Mouse (Mus musculus): ENCODE measurements at regions not wholly inside any gene's neighbourhood (a gene's known extent, or its start where the extent isn't known, plus 50 kb on each side); places are given as distances from the start of the nearest gene placed in this dataset.

DNA sequence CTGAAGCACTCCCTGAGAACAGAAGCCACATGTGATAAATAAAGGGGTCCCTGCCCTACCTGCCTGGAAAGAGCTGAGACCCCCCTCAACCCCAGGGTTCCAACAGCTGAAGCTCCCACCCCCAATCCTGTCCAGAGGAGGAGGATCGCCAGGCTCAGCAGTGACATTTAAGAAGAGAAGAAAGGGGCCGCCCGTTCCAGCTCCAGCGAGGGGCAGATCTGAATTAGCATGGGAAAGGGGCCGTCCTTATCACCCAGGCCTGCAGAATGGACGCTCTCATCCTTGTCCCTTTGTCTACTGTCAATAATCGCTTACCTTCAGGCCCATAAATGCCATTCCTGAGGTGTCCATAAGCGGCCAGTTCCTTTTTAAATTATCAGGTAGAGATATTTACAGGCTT lies 92.0 kb downstream of the Fam53a start:
- Histone ChIP-seq H3K4me3 (ENCODE audit: insufficient read depth in 1 of 2, low read depth in 1 of 2, low read length in 2 of 2, poor library complexity in 1 of 2, severe bottlenecking in 1 of 2) (peak overlapping the region in 1 of 2 experiments; percentile 9; a peak in 1 of 4 replicates), H3K9ac (ENCODE audit: insufficient read depth, low read depth, low read length, poor library complexity, severe bottlenecking) (peak overlapping the region; percentile 56; the same call in 1 of the 2 replicates), H3K9me3 (ENCODE audit: control insufficient read depth, insufficient read depth, low read depth, low read length) (no peaks in the 10 kb centered on the region), H3K36me3 (ENCODE audit: control insufficient read depth, insufficient read depth, low read length, poor library complexity, severe bottlenecking) (0 out of 2 replicates have a peak, but pooled peaks cover 2% of the 10 kb centered on the region), H3K27ac (ENCODE audit: insufficient read depth, low read depth, low read length, poor library complexity, severe bottlenecking) (no peak overlapping the region), H3K4me1 (ENCODE audit: control insufficient read depth in 2 of 2, insufficient read depth in 2 of 2, low read length in 2 of 2, poor library complexity in 1 of 2) (peaks cover 4 to 43% of the 10 kb centered on the region in 2 experiments)
- no peak for DNase-seq (ENCODE audit: low read depth, low spot score)
- no peak for TF ChIP-seq CHD2 (IDR thresholded peaks at IDR 0.05; ENCODE audit: low read depth, low read length)
- TF ChIP-seq HCFC1 (IDR thresholded peaks at IDR 0.05; ENCODE audit: borderline replicate concordance, insufficient read depth, low read length), result no peak
- TF ChIP-seq ZNF384 (IDR thresholded peaks at IDR 0.05; ENCODE audit: low read depth, low read length), result no peak
- no peak for TF ChIP-seq ZC3H11A (IDR thresholded peaks at IDR 0.05; ENCODE audit: borderline replicate concordance, low read depth, low read length)
- TF ChIP-seq MAFK (IDR thresholded peaks at IDR 0.05; ENCODE audit: insufficient read depth, low read depth, low read length), result no peak
- in situ Hi-C loops (cut with MboI; ENCODE audit: low sequenced_read_pairs in 2 of 2, unreplicated experiment in 2 of 2), result no loop called here

DNA sequence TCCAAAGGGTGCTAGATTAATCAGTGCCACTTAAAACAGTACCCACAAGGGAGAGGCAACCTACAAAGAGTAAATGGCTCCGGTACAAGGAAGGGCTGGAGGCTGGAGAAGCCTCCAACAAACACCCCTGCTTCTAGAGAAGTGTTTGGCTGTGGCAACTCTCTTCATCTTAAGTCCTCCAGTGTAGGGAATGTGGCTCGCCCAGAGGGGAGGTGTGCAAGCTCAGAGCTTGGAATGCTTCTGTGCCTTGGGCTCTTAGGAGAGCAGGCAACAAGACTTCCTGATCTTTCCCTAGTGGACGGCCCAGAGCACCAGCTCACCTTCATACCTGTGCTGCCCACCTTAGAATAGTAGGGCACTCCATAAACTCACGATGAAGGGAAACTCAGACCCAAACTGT lies 92.4 kb downstream of the Fam53a start:
- DNase-seq (ENCODE audit: low read depth, low spot score), result no peak
- peaks cover 4 to 41% of the 10 kb centered on the region in 2 experiments for H3K4me1 ChIP-seq (ENCODE audit: control insufficient read depth in 2 of 2, insufficient read depth in 2 of 2, low read length in 2 of 2, poor library complexity in 1 of 2)
- in situ Hi-C loops (cut with MboI; ENCODE audit: low sequenced_read_pairs in 2 of 2, unreplicated experiment in 2 of 2), result no loop called here
- no peaks in the 10 kb centered on the region for H3K9me3 ChIP-seq (ENCODE audit: control insufficient read depth, insufficient read depth, low read depth, low read length)
- H3K27ac ChIP-seq (ENCODE audit: insufficient read depth, low read depth, low read length, poor library complexity, severe bottlenecking), result peak overlapping the region; percentile 96
- TF ChIP-seq HCFC1 (IDR thresholded peaks at IDR 0.05; ENCODE audit: borderline replicate concordance, insufficient read depth, low read length) (no peak), ZC3H11A (IDR thresholded peaks at IDR 0.05; ENCODE audit: borderline replicate concordance, low read depth, low read length) (no peak), MAFK (IDR thresholded peaks at IDR 0.05; ENCODE audit: insufficient read depth, low read depth, low read length) (no peak), ZNF384 (IDR thresholded peaks at IDR 0.05; ENCODE audit: low read depth, low read length) (no peak), CHD2 (IDR thresholded peaks at IDR 0.05; ENCODE audit: low read depth, low read length) (no peak)
- H3K9ac ChIP-seq (ENCODE audit: insufficient read depth, low read depth, low read length, poor library complexity, severe bottlenecking), result peak overlapping the region; percentile 56
- H3K4me3 ChIP-seq (ENCODE audit: insufficient read depth in 1 of 2, low read depth in 1 of 2, low read length in 2 of 2, poor library complexity in 1 of 2, severe bottlenecking in 1 of 2), result peak overlapping the region; percentile 9 to 45; a peak in 2 of 4 replicates
- H3K36me3 ChIP-seq (ENCODE audit: control insufficient read depth, insufficient read depth, low read length, poor library complexity, severe bottlenecking), result 0 out of 2 replicates have a peak, but pooled peaks cover 2% of the 10 kb centered on the region

DNA sequence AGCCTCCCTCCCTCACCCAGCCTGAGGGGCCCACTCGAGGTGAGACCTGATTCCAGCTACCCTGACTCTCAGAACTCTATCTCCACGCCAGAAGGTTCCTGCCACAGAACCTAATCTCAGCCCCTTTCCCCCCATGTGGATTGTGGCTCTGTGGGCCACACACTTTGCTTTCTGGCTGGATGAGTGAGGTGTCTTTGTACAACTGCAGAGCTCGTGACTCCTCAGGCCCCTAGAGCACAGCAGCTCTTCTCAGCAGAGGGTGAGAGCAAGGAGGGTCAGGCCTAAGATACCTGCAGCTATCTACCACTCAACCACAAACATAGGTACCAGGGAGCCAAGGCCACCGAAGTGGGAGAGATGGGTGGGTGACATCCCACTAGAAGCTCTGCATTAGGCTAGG lies 93.2 kb downstream of the Fam53a start:
- Histone ChIP-seq H3K27ac (ENCODE audit: insufficient read depth, low read depth, low read length, poor library complexity, severe bottlenecking) (peak overlapping the region; percentile 96), H3K4me1 (ENCODE audit: control insufficient read depth in 2 of 2, insufficient read depth in 2 of 2, low read length in 2 of 2, poor library complexity in 1 of 2) (peaks cover 4 to 41% of the 10 kb centered on the region in 2 experiments), H3K9me3 (ENCODE audit: control insufficient read depth, insufficient read depth, low read depth, low read length) (no peaks in the 10 kb centered on the region), H3K4me3 (ENCODE audit: insufficient read depth in 1 of 2, low read depth in 1 of 2, low read length in 2 of 2, poor library complexity in 1 of 2, severe bottlenecking in 1 of 2) (peak overlapping the region; percentile 3 to 45), H3K9ac (ENCODE audit: insufficient read depth, low read depth, low read length, poor library complexity, severe bottlenecking) (peak overlapping the region; percentile 56), H3K36me3 (ENCODE audit: control insufficient read depth, insufficient read depth, low read length, poor library complexity, severe bottlenecking) (0 out of 2 replicates have a peak, but pooled peaks cover 2% of the 10 kb centered on the region)
- in situ Hi-C loops (cut with MboI; ENCODE audit: low sequenced_read_pairs in 2 of 2, unreplicated experiment in 2 of 2), result no loop called here
- no peak for TF ChIP-seq CHD2 (IDR thresholded peaks at IDR 0.05; ENCODE audit: low read depth, low read length)
- 0 out of 2 replicates have a peak, but pooled peaks have one; percentile 3 for TF ChIP-seq HCFC1 (IDR thresholded peaks at IDR 0.05; ENCODE audit: borderline replicate concordance, insufficient read depth, low read length)
- no peak for DNase-seq (ENCODE audit: low read depth, low spot score)

DNA sequence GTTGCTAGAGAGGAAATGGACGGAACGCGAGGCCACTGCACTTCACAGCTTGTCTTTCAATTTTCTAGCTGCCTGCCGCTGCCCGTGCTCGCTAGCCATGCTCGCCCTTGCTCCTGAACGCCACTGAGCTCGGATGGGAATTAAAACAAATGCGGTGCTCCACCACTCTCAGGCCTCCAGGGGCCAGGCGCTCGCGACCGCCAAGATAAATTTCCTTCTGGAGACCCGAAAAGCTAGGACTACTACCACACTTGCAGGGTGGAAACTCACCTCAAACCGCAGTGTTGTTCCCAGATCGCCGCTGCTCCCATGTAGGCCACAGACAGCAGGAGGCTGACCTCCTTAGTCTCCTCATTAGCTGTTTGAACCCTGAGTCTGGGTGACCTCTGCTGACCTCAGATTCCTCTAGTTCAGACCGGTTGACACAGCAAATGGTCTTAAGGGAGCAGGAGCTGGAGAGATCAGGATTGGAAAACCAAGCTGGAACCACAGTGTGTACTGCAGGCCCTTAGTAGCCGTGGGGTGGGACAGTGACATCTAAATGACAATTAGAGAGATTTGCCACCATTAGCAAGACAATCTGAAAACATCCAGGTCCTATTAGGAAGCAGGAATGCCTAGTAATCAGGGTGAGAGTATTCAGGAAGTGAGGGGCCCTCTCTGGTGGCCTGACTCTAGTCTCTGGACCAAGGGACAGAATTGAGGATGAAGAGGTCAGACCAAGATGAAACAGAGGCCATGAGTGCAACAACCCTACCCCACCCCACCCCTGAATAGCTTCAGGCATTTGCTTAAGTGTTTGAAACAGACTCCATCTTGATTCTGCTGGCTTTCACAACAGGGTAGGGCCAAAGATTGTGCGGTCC lies 94.1 kb downstream of the Fam53a start:
- H3K9ac ChIP-seq (ENCODE audit: insufficient read depth, low read depth, low read length, poor library complexity, severe bottlenecking), result peak overlapping the region; percentile 93

More for the DNA sequence above, 94.1 kb downstream of the Fam53a start:
- Histone ChIP-seq H3K9me3 (ENCODE audit: control insufficient read depth, insufficient read depth, low read depth, low read length) (no peaks in the 10 kb centered on the region), H3K27ac (ENCODE audit: insufficient read depth, low read depth, low read length, poor library complexity, severe bottlenecking) (peak overlapping the region; percentile 96), H3K4me1 (ENCODE audit: control insufficient read depth in 2 of 2, insufficient read depth in 2 of 2, low read length in 2 of 2, poor library complexity in 1 of 2) (peaks cover 6 to 37% of the 10 kb centered on the region in 2 experiments), H3K4me3 (ENCODE audit: insufficient read depth in 1 of 2, low read depth in 1 of 2, low read length in 2 of 2, poor library complexity in 1 of 2, severe bottlenecking in 1 of 2) (peak overlapping the region; percentile 65 to 91), H3K36me3 (ENCODE audit: control insufficient read depth, insufficient read depth, low read length, poor library complexity, severe bottlenecking) (0 out of 2 replicates have a peak, but pooled peaks cover 2% of the 10 kb centered on the region)
- in situ Hi-C loops (cut with MboI; ENCODE audit: low sequenced_read_pairs in 2 of 2, unreplicated experiment in 2 of 2), result no loop called here
- no peak for TF ChIP-seq HCFC1 (IDR thresholded peaks at IDR 0.05; ENCODE audit: borderline replicate concordance, insufficient read depth, low read length)
- no peak for TF ChIP-seq ZNF384 (IDR thresholded peaks at IDR 0.05; ENCODE audit: low read depth, low read length)
- peak; percentile 68; the same call in 1 of the 2 replicates for TF ChIP-seq MAFK (IDR thresholded peaks at IDR 0.05; ENCODE audit: insufficient read depth, low read depth, low read length)
- TF ChIP-seq CHD2 (IDR thresholded peaks at IDR 0.05; ENCODE audit: low read depth, low read length), result peak; percentile 82
- no peak for TF ChIP-seq ZC3H11A (IDR thresholded peaks at IDR 0.05; ENCODE audit: borderline replicate concordance, low read depth, low read length)
- peak; percentile 94 for DNase-seq (ENCODE audit: low read depth, low spot score)
